21 mouse cellular contexts compared by ENCODE assay signal in genomic region chr1:71731011-71731410, GRCm38 (mm10).
DNase-seq lines count a peak whose midpoint lies in the region; ATAC-seq and TF ChIP-seq lines count a peak whose summit lies in the region.
"Had no signal": no experiment of that assay in that cellular context is flagged by ENCODE, and none has a peak within 500 bp of the region (broad histone marks: within the 10 kb centered on the region; RNA-seq: fewer than 3 reads in every experiment).

No protein-coding gene starts in this region.

- H3K4me2 ChIP-seq in heart, embryonic 15.5 days: no peak overlapping the region
- H3K4me2 ChIP-seq: embryonic facial prominence, embryonic 12.5 days; forebrain, embryonic 13.5 days; limb, embryonic 15.5 days had no signal

- H3K9ac ChIP-seq in heart, embryonic 15.5 days: no peak overlapping the region
- H3K9ac ChIP-seq: embryonic facial prominence, embryonic 12.5 days; forebrain, embryonic 13.5 days; limb, embryonic 15.5 days had no signal

- H3K36me3 ChIP-seq in heart, embryonic 15.5 days: no peaks in the 10 kb centered on the region
- H3K36me3 ChIP-seq: embryonic facial prominence, embryonic 12.5 days; hindbrain, embryonic 10.5 days; limb, embryonic 15.5 days had no signal

- peaks cover 10% of the 10 kb centered on the region; the same call in 1 of the 2 replicates for H3K4me1 ChIP-seq in heart, embryonic 15.5 days (replicated peaks)
- H3K4me1 ChIP-seq in cerebellum, adult 2 months (ENCODE audit: control insufficient read depth, insufficient read depth, low read length): no peaks in the 10 kb centered on the region
- H3K4me1 ChIP-seq: forebrain, embryonic 13.5 days; hindbrain, embryonic 10.5 days; limb, embryonic 15.5 days had no signal

- H3K27me3 ChIP-seq in heart, embryonic 15.5 days: no peaks in the 10 kb centered on the region
- no peaks in the 10 kb centered on the region for H3K27me3 ChIP-seq in cerebellum, adult 2 months (ENCODE audit: control insufficient read depth, insufficient read depth, low read length)
- H3K27me3 ChIP-seq: embryonic facial prominence, embryonic 12.5 days; forebrain, embryonic 13.5 days; limb, embryonic 15.5 days had no signal

- WGBS in heart, embryonic 15.5 days: 62% methylated on average over 4 of the region's 4 CpGs
- 77% methylated on average over 4 of the region's 4 CpGs for WGBS in cerebellum, adult 2 months

- H3K9me3 ChIP-seq in heart, embryonic 15.5 days (replicated peaks): no peaks in the 10 kb centered on the region
- H3K9me3 ChIP-seq: embryonic facial prominence, embryonic 12.5 days; forebrain, embryonic 13.5 days; hindbrain, embryonic 10.5 days; limb, embryonic 15.5 days had no signal

- ATAC-seq in heart, embryonic 15.5 days (replicated peaks; ENCODE audit: insufficient number of reproducible peaks, insufficient read depth, low FRiP score, low read depth): no peak
- peak; percentile 78 for ATAC-seq in granulocyte monocyte progenitor cell, adult 5-6 weeks (replicated peaks; ENCODE audit: poor library complexity, severe bottlenecking)
- ATAC-seq in megakaryocyte, adult 5-6 weeks (ENCODE audit: poor library complexity, severe bottlenecking): peak; percentile 76
- ATAC-seq: forebrain, embryonic 13.5 days had no signal

- DNase-seq in heart, adult 18-20 months: no peak
- DNase-seq in 416B (ENCODE audit: low read depth) (peak; percentile 63), MN1 (ENCODE audit: low spot score) (no peak)
- DNase-seq in cerebellum, adult 2 months: no peak
- DNase-seq: B cell, adult 2 months; cerebellum, adult 9-11 months; gastrocnemius, postnatal 10 days; kidney, adult 11 months; layer of hippocampus, postnatal 36 days; midbrain, embryonic 14.5 days; right cerebral cortex, postnatal 25 days; thymus, postnatal 36 days had no signal

- H3K27ac ChIP-seq in heart, embryonic 15.5 days: 0 out of 2 replicates have a peak overlapping the region, but pooled peaks have one; percentile 7
- no peak overlapping the region for H3K27ac ChIP-seq in cerebellum, adult 2 months (ENCODE audit: insufficient read depth, low read length)
- H3K27ac ChIP-seq: embryonic facial prominence, embryonic 12.5 days; forebrain, embryonic 13.5 days; hindbrain, embryonic 10.5 days; limb, embryonic 15.5 days had no signal

- TF ChIP-seq CTCF in cerebellum, adult 2 months (IDR thresholded peaks at IDR 0.05; ENCODE audit: borderline replicate concordance, insufficient read depth, low read depth, low read length): no peak

- H3K4me3 ChIP-seq in heart, embryonic 15.5 days: no peak overlapping the region
- H3K4me3 ChIP-seq in cerebellum, adult 2 months (replicated peaks; ENCODE audit: insufficient read depth, low read depth, low read length): no peak overlapping the region
- H3K4me3 ChIP-seq: embryonic facial prominence, embryonic 12.5 days; erythroblast, embryonic 14.5 days; forebrain, embryonic 13.5 days; hindbrain, embryonic 10.5 days; limb, embryonic 15.5 days; myocyte had no signal

- no peak for TF ChIP-seq POLR2A in cerebellum, adult 2 months (IDR thresholded peaks at IDR 0.05; ENCODE audit: borderline replicate concordance, insufficient read depth, low read length)
